Mouse (Mus musculus) adrenal gland, adult 2 months (tissue): Measurements from ENCODE around the gene Elp1. TPM values are rescaled to one million over a fixed set of nuclear protein-coding genes. Genes with fewer than 3 reads are reported as not detected.
A peak's percentile ranks its signal among the peaks of the same experiment; 100 is the strongest.

Experiments
- DNase-seq: peaks from one replicate; pipeline ENCODE4 v3.0.0; 2021
- polyA plus RNA-seq: library from polyadenylated mRNA; depleted of rRNA; stranded (reverse); fragments of >200 nt; gene quantifications from 2 replicates; pipeline ENCODE4 v1.2.3, GENCODE M21; 2012
- total RNA-seq, 2 experiments: library from RNA; stranded (reverse); gene quantifications; 2 replicates each; pipeline ENCODE4 v1.2.3; 2021

Elp1 gene
- total and polyA plus RNA-seq, 3 experiments, result 12.5 to 26.8 (median 24.6) TPM

DNA sequence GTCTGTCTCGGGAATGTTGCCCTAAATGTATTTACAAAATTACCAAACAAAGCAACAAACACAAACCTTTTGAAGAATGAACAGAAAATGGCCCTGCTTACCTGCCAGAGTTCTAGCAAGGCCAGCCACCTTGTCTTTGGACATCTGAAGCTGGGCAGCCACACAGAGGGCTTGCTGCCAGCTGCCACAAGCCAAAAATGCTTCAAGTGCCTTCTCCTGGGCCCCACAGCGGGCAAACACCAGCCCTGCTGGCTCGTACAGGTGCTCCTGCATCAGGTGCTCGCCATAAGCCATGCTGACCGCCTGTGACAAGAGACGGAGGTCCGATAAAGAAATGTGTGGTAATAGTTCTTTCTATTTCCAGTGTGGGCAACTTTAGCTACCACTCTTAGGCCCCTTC, 33.2 kb downstream of the Elp1 start:
- no peak for DNase-seq

- DNase-seq, result no peak
These were observed 34.3 kb downstream of the Elp1 start for GRCm38 (mm10) chr4:56767861-56768284.

GRCm38 (mm10) chr4:56757693-56758092, 44.4 kb downstream of the Elp1 start:
- DNase-seq, result no peak

DNA sequence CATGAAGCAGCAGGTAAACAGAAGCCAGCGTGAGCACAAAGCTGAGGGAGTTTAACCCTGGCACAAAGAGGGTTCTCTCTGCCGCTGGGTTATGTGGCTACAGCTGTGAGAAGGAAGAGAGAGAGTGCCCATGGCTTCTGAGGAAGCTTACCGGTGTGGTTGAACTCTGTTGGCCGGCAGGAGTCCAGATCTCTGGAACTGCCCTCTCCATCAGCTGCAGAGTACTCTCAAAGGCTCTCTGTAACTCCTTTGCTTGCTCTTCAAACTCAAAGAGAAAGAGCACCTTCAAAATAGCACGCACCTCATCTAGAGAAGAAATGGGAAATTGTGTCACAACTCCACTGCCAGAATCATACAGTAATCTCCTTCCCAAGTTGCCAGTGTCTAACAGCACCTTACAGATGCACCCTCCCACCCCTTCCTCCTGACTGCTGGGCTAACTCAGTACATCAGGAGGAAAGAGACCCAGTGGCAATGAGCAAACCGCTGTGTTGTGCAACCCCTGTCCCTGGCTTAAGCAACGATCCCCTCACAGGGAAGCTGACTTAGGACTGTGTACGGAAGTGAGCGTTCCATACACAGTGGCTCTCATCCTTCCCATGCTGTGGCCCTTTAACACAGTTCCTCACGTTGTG, 45.0 kb downstream of the Elp1 start:
- DNase-seq, result no peak

- no peak for DNase-seq
These were observed 46.1 kb downstream of the Elp1 start for GRCm38 (mm10) chr4:56756021-56756420.

- no peak for DNase-seq
These were observed 54.7 kb downstream of the Elp1 start for GRCm38 (mm10) chr4:56747456-56747855.

- no peak for DNase-seq
These were observed 55.8 kb downstream of the Elp1 start for GRCm38 (mm10) chr4:56746345-56746744.

DNA sequence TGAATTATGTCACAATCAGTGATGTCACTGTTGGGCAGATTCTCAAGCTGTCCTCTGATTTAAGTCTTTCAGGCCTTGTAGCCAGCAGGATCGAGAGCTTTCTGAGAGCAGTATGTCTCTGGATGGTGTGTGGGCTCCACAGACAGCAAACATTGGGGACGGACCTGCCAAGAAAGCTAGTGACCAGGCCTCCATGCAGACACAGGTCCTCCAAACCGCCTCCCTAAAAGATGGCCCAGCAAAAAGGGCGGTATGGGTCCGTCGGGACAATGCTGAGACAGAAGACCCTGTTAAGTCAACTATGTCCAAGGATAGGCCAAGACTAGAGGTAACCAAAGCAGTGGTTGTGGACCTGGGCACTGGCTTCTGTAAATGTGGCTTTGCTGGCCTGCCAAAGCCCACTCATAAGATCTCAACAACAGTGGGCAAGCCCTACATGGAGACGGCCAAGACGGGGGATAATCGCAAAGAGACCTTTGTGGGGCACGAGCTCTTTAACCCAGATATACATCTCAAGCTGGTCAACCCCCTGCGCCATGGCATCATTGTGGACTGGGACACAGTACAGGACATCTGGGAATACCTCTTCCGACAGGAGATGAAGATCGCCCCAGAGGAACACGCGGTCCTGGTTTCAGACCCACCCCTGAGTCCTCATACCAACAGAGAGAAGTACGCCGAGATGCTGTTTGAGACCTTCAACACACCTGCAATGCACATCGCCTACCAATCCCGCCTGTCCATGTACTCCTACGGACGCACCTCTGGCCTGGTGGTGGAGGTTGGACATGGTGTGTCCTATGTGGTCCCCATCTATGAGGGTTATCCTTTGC, 58.6 kb downstream of the Elp1 start, which contains the start of gene Actl7a:
Actl7a (plus strand) TSS at position 51 of the 833 bp plus-strand sequence.
- no peak for DNase-seq

GRCm38 (mm10) chr4:56742698-56743097, 59.4 kb downstream of the Elp1 start:
- no peak for DNase-seq

DNA sequence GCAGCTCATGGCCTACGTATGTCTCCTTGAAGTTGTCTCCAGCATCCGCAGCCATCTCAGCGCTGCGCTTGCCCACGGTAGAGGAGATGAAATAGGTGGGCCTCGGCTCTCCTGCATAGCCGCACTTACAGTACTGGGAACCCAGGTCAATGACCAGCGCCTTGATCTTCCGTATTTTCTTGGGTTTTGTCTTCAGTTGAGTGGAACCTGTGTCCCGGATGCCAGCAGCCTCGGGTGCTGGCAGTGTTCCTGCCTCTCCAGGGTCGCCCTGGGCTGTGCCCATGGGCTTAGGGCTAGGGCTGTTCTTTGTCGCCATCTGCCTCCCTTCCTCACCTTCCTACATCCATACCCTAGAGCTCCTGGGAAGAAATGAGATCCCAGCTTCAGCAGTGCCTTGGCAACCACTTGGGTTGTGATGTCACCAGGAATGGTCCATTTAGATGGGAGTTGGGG, 61.1 kb downstream of the Elp1 start, which contains the start of gene Actl7b:
Actl7b (minus strand) TSS at position 403 of the 453 bp plus-strand sequence.
- no peak for DNase-seq

DNA sequence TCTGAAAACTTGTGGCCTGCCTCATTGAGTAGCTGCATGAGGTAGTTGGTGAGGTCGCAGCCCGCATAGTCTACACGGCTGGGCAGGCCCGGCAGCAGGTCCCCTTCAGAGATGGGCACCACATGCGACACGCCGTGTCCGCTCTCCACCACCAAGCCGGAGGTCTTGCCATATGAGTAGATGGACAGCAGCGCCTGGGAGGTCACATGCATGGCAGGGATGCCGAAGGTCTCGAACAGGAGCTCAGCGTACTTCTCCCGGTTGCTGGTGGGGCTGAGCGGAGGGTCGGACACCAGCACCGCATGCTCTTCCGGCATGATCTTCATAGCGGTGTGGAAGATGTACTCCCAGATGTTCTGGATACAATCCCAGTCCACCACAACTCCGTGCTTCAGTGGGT, 61.5 kb downstream of the Elp1 start:
- DNase-seq, result no peak

- DNase-seq, result no peak
These were observed 62.1 kb downstream of the Elp1 start, which contains the start of gene Gm26657 for GRCm38 (mm10) chr4:56740020-56740485. Gene Gm26657, plus strand, starts transcription at chr4:56740070.

DNA sequence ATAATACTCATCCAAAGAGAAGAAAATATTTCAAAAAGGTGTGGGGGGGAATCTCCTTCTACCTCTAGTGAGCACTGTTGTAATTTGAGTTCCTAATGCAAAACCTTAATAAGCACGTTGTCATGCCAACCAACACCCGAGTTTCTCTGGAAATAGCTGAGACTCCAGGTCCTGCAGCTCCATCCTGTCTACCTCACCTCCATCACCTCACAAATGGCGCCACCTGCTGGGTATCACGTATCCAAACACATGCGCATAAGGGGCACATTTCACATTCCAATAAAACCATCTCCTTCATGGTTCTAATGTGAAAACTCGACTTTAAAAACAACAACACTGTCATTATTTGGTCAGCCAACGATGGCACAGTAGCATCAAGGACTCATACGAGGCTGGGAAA, 76.3 kb downstream of the Elp1 start:
- DNase-seq, result no peak

DNA sequence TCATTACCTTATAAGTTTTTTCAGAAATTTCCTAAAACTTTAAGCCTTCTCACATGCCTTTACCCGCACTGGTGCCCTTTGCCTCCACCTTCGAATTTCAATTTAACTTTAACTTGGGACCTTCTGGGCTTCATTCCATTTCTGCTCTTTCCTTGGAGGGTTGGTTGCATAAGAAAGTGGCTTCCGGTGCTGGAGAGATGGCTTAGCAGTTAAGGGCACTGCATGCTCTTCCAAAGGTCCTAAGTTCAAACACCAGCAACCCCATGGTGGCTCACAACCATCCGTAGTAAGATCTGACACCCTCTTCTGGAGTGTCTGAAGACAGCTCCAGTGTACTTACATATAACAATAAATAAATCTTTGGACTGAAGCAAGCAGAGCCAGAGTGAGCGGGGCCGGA, 78.9 kb downstream of the Elp1 start:
- DNase-seq, result no peak

GRCm38 (mm10) chr4:56722346-56722745, 79.8 kb downstream of the Elp1 start:
- DNase-seq, result no peak

GRCm38 (mm10) chr4:56721469-56721868, 80.7 kb downstream of the Elp1 start:
- peak; percentile 15 for DNase-seq

DNA sequence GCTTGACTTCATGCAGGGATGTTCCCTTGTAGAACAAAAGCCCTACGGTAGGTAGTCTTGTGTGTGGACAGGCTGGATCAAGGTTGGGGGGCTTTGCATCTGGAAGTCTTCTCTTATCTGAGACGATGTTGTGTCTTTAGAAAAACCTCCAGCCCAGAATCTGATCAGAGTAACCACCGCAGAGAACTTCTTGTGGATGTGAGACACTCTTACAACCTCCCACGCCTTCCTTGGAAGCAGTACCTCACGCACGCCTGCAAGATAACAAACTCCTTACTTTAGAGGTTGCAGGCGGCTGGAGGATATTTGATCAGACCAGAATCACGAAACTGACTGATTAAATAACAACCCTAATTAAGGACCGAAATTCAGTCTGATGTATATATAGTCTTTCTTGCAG, 81.7 kb downstream of the Elp1 start:
- DNase-seq, result no peak

- DNase-seq, result peak; percentile 49
These were observed 82.7 kb downstream of the Elp1 start for GRCm38 (mm10) chr4:56719456-56719855.

DNA sequence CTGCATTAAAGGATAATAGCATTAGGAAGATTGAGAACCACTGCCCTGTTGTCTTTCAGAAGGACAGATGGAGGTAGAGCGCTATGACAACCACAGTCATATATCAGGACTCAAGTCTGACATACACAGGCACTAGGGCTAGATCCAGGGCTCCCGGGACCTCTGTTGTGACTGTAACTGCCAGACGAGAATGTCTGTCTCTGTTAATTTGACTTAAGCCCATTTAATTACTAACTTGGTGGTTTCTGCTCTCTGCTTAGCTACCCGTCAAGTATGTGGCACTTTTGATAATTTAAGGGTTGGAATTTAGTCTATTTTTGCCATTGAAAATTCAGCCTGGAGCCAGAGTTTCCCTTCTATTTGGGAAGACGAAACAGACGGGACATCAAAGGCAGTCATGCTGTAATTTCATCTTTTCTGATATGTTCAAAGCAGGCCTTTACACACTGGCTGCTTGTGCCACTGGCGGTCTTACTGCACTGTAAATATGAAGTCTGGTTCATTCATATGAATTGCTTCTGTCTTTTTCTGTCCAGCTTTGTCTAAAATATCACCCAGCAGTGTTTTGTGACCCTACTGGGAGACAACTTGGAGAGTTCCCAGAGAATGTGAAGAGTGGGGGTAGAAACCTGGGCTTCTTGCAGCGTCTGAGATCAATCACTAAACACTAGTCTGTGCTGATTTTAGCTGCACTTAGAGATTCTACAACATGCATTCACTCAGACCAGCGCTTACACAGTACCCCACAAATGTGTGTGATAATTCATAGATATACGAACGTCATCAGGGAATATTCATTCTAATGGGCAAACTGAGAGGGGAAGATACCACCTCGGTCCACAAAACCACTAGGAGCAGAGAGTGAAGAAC, 83.3 kb downstream of the Elp1 start:
- DNase-seq, result no peak

DNA sequence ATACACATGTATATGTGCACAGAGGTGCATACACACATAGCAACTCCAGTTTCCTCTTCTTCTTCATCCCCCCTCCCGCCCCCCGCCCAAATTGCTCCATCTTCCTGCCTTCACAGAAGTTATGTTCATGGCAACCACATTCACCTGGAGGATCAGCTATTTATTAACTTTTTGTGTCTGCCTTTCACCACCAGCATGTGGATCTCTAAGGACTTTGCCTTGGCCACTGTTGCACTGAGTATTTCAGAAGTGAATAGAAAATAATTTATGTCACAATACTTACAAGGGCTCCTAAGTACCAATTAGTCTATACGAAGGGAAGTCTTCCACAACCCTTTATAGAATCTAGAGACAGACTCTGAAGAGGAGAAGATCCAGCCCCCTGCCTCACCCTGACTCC, 84.2 kb downstream of the Elp1 start:
- no peak for DNase-seq

GRCm38 (mm10) chr4:56716801-56717200, 85.3 kb downstream of the Elp1 start:
- DNase-seq, result peak; percentile 66

DNA sequence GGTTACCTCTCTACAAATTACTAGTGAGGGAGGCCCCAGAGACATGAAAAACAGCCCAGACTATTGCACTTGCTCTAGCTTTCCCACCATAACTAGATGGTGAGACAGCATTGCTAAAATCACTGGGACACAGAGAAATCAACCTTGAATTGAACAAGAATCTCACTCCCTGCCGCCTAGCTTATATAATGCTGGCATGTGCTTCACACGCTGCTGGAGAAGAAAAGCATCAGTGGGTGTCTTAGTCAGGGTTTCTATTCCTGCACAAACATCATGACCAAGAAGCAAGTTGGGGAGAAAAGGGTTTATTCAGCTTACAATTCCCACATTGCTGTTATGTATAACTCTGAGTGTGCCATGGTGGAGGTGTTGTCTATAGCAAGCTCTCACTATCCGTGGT, 89.0 kb downstream of the Elp1 start:
- no peak for DNase-seq
